Mouse (Mus musculus) midbrain, embryonic 16.5 days (tissue): ENCODE measurements around the gene Cdc42bpb. TPM values are rescaled to one million over a fixed set of nuclear protein-coding genes. Genes with fewer than 3 reads are reported as not detected.

Source experiments
- ATAC-seq: fragments of 200-750 bp; cut with Nextera tagmentation; 2 replicates; pipeline ENCODE4 v1.8.0; 2017; ENCODE audit warnings: moderate TSS enrichment
- H3K27ac ChIP-seq: fragments of 300-500 bp; sonication (generic); 2 replicates; pipeline ENCODE4 v1.5.1; 2014; ENCODE audit warnings: mild to moderate bottlenecking, low read length, mixed read lengths
- H3K27me3 ChIP-seq: fragments of 300-500 bp; sonication (generic); 2 replicates; pipeline ENCODE4 v1.6.1; 2014; ENCODE audit warnings: low read depth, low read length, mixed read lengths; ENCODE audit not compliant: control insufficient read depth, insufficient read depth
- H3K36me3 ChIP-seq: fragments of 300-500 bp; sonication (generic); 2 replicates; pipeline ENCODE4 v1.6.1; 2014; ENCODE audit warnings: mild to moderate bottlenecking, low read length, moderate library complexity, mixed read lengths; ENCODE audit not compliant: control insufficient read depth, insufficient read depth
- H3K4me1 ChIP-seq: fragments of 300-500 bp; sonication (generic); 2 replicates; pipeline ENCODE4 v1.6.1; 2014; ENCODE audit warnings: mild to moderate bottlenecking, low read length, mixed read lengths; ENCODE audit not compliant: control insufficient read depth, insufficient read depth
- H3K4me2 ChIP-seq: fragments of 300-500 bp; sonication (generic); 2 replicates; pipeline ENCODE4 v1.6.1; 2014; ENCODE audit warnings: mild to moderate bottlenecking, low read length, mixed read lengths
- H3K4me3 ChIP-seq: fragments of 300-500 bp; sonication (generic); 2 replicates; pipeline ENCODE4 v1.5.1; 2014; ENCODE audit warnings: low read depth, mild to moderate bottlenecking, low read length, moderate library complexity, mixed read lengths
- H3K9ac ChIP-seq: fragments of 300-500 bp; sonication (generic); 2 replicates; pipeline ENCODE4 v1.6.1; 2014; ENCODE audit warnings: low read depth, low read length, mixed read lengths
- H3K9me3 ChIP-seq: fragments of 300-500 bp; sonication (generic); replicated peaks from 2 replicates; pipeline ENCODE4 v1.6.1; 2014; ENCODE audit warnings: mild to moderate bottlenecking, low read length, mixed read lengths; ENCODE audit not compliant: control insufficient read depth, poor library complexity, severe bottlenecking
- WGBS: fragments of 180-500 bp; shearing (Covaris S2); extraction: QIAGEN DNeasy Blood & Tissue Kit; methylation state at CpG from one replicate; pipeline ENCODE4 v1.1.7; 2014; 5-methylcytosine and 5-hydroxymethylcytosine counted together
- polyA plus RNA-seq: library from polyadenylated mRNA; unstranded; fragments of >200 nt; fragmentation: Nextera tagmentation; extraction: Ambion mirVana; gene quantifications from 2 replicates; pipeline ENCODE4 v1.2.1, GENCODE M21; 2015

Cdc42bpb gene
- polyA plus RNA-seq, 1 experiment from 2014 or later: 40.2 TPM

GRCm38 (mm10) chr12:111321832-111322231 is 55.7 kb downstream of the Cdc42bpb start:
- Histone ChIP-seq H3K27ac (no peak overlapping the region), H3K4me1 (no peaks in the 10 kb centered on the region), H3K36me3 (peaks cover 79% of the 10 kb centered on the region), H3K9me3 (no peaks in the 10 kb centered on the region), H3K27me3 (no peaks in the 10 kb centered on the region), H3K4me3 (no peak overlapping the region), H3K4me2 (no peak overlapping the region), H3K9ac (no peak overlapping the region)
- WGBS: 78% methylated on average over 13 of the region's 13 CpGs
- no peak for ATAC-seq

GRCm38 (mm10) chr12:111320549-111320948 is 57.0 kb downstream of the Cdc42bpb start:
- no peak overlapping the region for H3K4me2 ChIP-seq
- H3K4me1 ChIP-seq: no peaks in the 10 kb centered on the region
- H3K9ac ChIP-seq: no peak overlapping the region
- H3K27ac ChIP-seq: no peak overlapping the region
- H3K4me3 ChIP-seq: no peak overlapping the region
- peaks cover 86% of the 10 kb centered on the region for H3K36me3 ChIP-seq
- 88% methylated on average over 12 of the region's 12 CpGs for WGBS
- no peak for ATAC-seq
- H3K27me3 ChIP-seq: no peaks in the 10 kb centered on the region
- no peaks in the 10 kb centered on the region for H3K9me3 ChIP-seq

- Histone ChIP-seq H3K4me1 (no peaks in the 10 kb centered on the region), H3K9me3 (no peaks in the 10 kb centered on the region), H3K27ac (no peak overlapping the region), H3K4me2 (no peak overlapping the region), H3K36me3 (peaks cover 87% of the 10 kb centered on the region), H3K27me3 (no peaks in the 10 kb centered on the region), H3K4me3 (no peak overlapping the region), H3K9ac (no peak overlapping the region)
- 94% methylated on average over 9 of the region's 9 CpGs for WGBS
- no peak for ATAC-seq
These were observed 59.8 kb downstream of the Cdc42bpb start for GRCm38 (mm10) chr12:111317694-111318093.

- H3K9me3 ChIP-seq: no peaks in the 10 kb centered on the region
- H3K27ac ChIP-seq: no peak overlapping the region
- no peak for ATAC-seq
- no peaks in the 10 kb centered on the region for H3K27me3 ChIP-seq
- H3K4me2 ChIP-seq: no peak overlapping the region
- H3K9ac ChIP-seq: no peak overlapping the region
- H3K36me3 ChIP-seq: peaks cover 80% of the 10 kb centered on the region
- H3K4me1 ChIP-seq: no peaks in the 10 kb centered on the region
- 95% methylated on average over 7 of the region's 7 CpGs for WGBS
- no peak overlapping the region for H3K4me3 ChIP-seq
These were observed 63.2 kb downstream of the Cdc42bpb start for GRCm38 (mm10) chr12:111314273-111314672.

- H3K9ac ChIP-seq: no peak overlapping the region
- no peaks in the 10 kb centered on the region for H3K9me3 ChIP-seq
- H3K27me3 ChIP-seq: no peaks in the 10 kb centered on the region
- no peak for ATAC-seq
- H3K36me3 ChIP-seq: peaks cover 74% of the 10 kb centered on the region
- H3K27ac ChIP-seq: no peak overlapping the region
- no peak overlapping the region for H3K4me2 ChIP-seq
- no peak overlapping the region for H3K4me3 ChIP-seq
- WGBS: 95% methylated on average over 10 of the region's 10 CpGs
- no peaks in the 10 kb centered on the region for H3K4me1 ChIP-seq
These were observed 65.7 kb downstream of the Cdc42bpb start for GRCm38 (mm10) chr12:111311775-111312174.

- 89% methylated on average over 14 of the region's 14 CpGs for WGBS
- Histone ChIP-seq H3K27me3 (no peaks in the 10 kb centered on the region), H3K4me3 (no peak overlapping the region), H3K27ac (no peak overlapping the region), H3K4me1 (no peaks in the 10 kb centered on the region), H3K4me2 (no peak overlapping the region), H3K36me3 (peaks cover 68% of the 10 kb centered on the region), H3K9me3 (no peaks in the 10 kb centered on the region), H3K9ac (no peak overlapping the region)
- ATAC-seq: no peak
These were observed 67.6 kb downstream of the Cdc42bpb start for GRCm38 (mm10) chr12:111309931-111310330.

GRCm38 (mm10) chr12:111309256-111309655 is 68.3 kb downstream of the Cdc42bpb start:
- peaks cover 68% of the 10 kb centered on the region for H3K36me3 ChIP-seq
- H3K27me3 ChIP-seq: no peaks in the 10 kb centered on the region
- whole genome bisulfite sequencing: 78% methylated on average over 12 of the region's 12 CpGs
- H3K27ac ChIP-seq: no peak overlapping the region
- no peak overlapping the region for H3K4me3 ChIP-seq
- H3K4me2 ChIP-seq: no peak overlapping the region
- H3K9ac ChIP-seq: no peak overlapping the region
- no peaks in the 10 kb centered on the region for H3K4me1 ChIP-seq
- no peaks in the 10 kb centered on the region for H3K9me3 ChIP-seq
- no peak for ATAC-seq

- Histone ChIP-seq H3K27me3 (no peaks in the 10 kb centered on the region), H3K36me3 (peaks cover 62% of the 10 kb centered on the region)
- WGBS: 86% methylated on average over 8 of the region's 8 CpGs
These were observed 70.7 kb downstream of the Cdc42bpb start for GRCm38 (mm10) chr12:111306821-111307220.

GRCm38 (mm10) chr12:111303702-111304337 is 73.7 kb downstream of the Cdc42bpb start:
- Histone ChIP-seq H3K27me3 (no peaks in the 10 kb centered on the region), H3K4me2 (no peak overlapping the region), H3K27ac (no peak overlapping the region), H3K4me1 (no peaks in the 10 kb centered on the region), H3K36me3 (peaks cover 60% of the 10 kb centered on the region), H3K9ac (no peak overlapping the region), H3K4me3 (no peak overlapping the region), H3K9me3 (no peaks in the 10 kb centered on the region)
- 96% methylated on average over 8 of the region's 8 CpGs for WGBS
- no peak for ATAC-seq

More at GRCm38 (mm10) chr12:111306821-111307220, 70.7 kb downstream of the Cdc42bpb start:
- no peak for ATAC-seq
- Histone ChIP-seq H3K9me3 (no peaks in the 10 kb centered on the region), H3K9ac (no peak overlapping the region), H3K4me2 (no peak overlapping the region), H3K4me1 (no peaks in the 10 kb centered on the region), H3K4me3 (no peak overlapping the region), H3K27ac (no peak overlapping the region)
